Mouse (Mus musculus) cerebellum, adult (tissue): Measurements from ENCODE around the gene Ranbp9.
A peak's percentile ranks its signal among the peaks of the same experiment; 100 is the strongest.

Source experiments
- ATAC-seq: cut with Nextera tagmentation; 2 replicates; pipeline ENCODE4 v1.9.2; 2017; ENCODE audit warnings: mild to moderate bottlenecking, moderate library complexity, mixed read lengths; ENCODE audit not compliant: insufficient number of reproducible peaks, low FRiP score, low TSS enrichment

Ranbp9 gene

DNA sequence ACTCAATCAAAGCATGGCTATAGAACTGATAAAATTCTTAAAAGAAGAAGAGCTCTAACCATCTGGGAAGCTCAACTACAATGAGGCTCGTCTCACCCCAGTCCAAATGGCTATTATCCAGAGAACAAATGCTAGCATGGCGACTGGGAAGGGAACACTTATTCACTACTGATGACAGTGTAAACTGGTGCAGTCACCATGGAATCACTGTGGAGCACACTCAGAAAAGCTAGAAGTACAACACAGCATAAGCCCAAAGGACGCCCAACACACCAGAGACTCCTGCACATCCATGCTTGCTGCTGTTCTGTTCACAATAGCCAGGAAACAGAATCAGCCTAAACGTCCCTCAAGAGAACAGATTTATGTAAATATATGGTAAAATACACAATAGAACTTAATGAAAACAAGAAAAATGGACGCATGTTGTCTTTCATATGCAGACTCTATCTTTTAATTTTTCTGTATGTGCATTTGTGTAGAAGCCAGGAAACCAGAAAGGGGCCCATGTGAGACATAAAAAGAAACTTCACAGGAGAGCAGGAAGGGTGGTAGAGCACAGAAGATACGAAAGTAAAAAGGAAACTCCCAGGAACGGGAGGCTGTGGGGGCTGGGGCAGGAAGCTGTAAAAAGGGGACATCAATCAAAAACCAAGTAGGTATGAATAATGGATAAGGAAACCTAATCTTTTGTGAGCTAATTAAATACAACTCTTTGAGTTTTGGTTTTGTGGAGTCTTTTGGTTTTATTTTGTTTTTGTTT lies 28.1 kb downstream of the Ranbp9 start:
- ATAC-seq, result 0 out of 2 replicates have a peak, but pooled peaks have one; percentile 26

DNA sequence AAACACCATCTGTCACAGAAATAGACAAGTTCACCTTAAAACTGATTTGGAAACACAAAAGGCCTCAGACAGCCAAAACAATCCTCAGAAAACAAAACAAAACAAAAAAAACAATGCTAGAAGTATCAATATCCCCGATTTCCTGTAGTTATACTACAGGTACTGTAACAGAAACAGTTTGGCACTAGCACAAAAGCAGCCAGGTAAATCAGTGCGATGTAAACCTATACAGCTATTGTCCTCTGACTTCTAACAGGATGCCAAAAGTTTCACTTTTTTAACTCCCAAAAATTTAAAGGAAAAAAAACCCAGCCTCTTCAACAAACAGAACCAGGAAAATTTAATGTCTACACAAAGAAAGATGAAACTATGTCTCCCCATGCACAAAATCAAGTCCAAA lies 28.9 kb downstream of the Ranbp9 start:
- no peak for ATAC-seq

DNA sequence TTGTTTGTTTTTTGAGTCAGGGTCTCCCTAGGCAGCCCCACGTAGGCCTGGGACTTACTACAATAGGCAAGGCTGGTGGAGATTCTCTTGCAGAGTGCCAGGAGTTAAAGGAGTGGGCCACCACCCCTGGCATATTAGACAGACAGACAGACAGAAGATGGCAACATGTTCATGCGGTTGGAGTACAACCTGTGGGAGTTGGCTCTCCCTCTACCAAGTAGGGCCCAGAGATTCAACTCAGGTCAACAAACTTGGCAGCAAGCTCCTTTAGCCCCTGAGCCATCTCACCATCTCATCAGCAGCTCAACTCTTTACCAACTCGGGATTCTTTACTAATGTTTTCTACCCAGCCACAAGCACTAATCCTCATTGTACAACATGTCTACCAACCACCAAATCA lies 30.4 kb downstream of the Ranbp9 start:
- ATAC-seq, result no peak

DNA sequence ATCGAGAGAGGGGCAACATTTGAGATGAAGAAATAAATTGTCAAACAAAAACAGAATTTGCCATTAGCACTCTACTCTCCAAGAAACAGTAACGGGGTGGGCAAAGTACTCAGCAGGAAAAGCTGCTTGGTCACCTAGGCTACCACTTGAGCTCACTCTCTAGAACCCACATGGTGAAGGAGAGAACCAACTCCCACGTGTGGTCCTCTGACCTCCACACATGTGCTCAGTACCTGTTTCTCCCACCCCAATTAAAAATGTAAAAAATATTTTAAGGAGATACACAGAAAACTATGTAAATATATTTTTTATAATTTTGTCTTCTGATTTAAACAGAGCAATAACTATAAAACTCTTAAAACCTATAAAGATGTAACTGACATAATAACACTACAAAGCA lies 33.4 kb downstream of the Ranbp9 start:
- no peak for ATAC-seq

DNA sequence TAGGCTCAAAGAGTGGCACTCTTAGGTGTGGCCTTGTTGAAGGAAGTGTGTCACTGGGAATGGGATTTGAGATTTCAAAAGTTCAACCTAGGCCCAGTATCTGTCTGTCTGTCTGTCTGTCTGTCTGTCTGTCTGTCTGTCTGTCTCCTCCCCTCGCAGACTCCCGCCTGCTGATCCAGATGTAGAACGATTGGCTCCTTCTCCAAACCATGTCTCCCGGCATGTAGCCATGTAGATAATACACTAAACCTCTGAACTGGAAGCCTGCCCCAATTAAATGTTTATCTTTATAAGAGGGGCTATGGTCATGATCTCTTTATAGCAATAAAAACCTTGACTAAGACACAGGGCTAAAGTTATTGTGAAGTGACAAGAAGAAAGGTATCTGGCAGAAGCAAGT lies 35.3 kb downstream of the Ranbp9 start:
- ATAC-seq, result no peak

DNA sequence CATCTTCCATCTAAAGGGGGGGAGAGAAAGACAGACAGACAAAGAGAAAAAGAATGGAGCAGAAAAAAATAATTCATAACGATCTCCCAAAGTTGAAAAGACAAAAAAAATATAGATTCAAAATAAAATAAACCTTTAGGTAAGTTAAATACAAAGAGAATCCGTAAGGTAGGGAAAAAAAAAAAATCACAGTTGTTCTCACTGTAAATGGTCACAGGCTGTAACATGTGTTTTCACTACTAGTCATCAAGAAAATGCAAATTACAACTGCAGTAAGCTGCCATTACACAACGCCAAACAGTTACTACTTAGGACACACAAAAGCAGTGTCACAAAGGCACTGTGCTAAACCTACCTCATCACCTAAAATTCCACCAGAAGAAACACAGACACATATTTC lies 36.4 kb downstream of the Ranbp9 start:
- no peak for ATAC-seq

DNA sequence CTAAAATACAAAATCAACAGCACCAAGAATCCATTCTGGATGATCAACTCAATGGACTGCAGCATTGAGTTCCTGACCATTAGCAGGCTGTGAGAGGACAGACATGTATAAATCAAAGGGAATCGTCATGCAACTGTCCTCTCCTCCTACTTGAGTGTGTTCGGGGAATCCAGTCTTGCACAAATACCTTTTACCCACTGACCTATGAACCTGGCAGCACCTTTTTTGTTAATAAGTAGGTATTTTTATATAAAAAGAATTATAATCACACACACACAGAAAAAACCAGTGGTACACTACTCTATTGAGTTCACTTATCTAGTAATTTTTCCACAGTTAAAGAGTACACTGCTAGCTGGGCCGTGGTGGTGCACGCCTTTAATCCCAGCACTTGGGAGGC lies 37.4 kb downstream of the Ranbp9 start:
- ATAC-seq, result no peak

DNA sequence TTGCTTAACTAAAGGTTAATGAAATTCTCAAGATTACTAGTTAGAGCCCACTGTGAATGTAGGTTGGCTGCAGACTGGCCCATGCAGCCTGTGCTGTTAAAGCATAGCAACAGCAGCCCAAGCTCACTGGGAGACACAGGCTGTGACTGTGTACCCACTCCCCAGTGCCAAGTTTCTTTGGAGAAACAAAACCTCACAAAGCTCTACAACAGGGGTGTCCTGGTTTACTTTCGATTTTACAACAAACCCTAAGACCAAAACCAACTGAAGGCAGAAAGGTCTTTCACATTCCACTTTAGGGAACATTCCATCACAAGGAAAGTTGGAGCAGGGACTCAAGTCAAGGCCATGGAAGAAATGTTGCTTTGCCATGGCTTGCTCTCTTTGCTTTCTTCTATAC lies 38.5 kb downstream of the Ranbp9 start:
- no peak for ATAC-seq

DNA sequence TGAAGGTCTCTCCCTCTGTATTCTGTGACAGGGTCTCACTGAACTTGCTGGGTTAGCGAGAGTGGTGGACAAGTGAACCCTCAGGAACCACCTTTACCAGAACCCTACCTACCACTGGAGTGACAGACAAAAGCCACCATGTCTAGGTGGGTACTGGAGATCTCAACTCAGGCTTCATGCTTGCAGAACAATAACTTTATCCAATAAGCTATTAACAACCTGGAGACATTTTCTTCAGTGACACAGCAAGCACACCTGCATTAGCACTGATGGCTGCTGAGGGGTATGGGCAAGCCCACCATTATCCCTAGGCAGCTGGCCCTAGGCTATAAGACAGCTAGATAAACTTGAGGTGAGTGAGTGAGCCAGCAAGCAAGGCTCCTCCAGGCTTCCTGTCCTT lies 40.7 kb downstream of the Ranbp9 start:
- ATAC-seq, result no peak

DNA sequence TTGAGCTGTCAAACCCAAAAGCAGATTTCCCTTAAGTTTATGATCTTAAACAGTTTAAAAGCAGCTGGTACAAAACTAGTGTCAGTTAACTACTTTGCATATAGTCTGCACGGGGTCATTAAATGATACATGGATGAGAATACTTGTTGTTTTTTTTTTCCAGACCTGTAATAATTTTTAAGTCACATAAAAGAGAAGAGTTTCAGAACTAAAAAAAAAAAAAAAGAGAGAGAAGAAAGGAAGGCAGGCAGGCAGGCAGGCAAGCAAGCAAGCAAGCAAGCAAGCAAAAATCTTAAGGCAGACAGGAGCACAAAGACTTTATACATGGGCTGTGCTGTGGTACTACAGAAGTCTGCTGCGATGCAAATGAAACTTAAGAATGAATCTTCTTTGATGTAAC lies 47.7 kb downstream of the Ranbp9 start:
- no peak for ATAC-seq

DNA sequence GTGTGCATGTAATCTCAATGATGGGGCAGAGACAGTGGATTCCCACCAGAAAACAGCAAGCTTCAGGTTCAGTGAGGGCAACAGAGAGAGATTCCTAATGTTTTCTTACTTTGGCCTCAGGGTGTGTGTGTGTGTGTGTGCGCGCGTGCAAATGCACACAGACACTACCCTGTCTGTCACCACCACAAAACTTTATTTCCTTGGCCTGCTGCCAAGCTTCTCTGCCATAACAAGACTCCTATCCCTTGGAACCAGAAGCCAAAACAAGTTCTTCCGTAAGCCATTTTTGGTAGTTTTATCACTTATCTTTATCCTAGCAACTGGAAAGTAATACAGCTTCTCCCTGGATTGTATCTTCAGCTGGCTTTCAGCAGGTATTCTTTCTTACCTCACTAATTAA lies 52.6 kb downstream of the Ranbp9 start:
- ATAC-seq, result no peak

DNA sequence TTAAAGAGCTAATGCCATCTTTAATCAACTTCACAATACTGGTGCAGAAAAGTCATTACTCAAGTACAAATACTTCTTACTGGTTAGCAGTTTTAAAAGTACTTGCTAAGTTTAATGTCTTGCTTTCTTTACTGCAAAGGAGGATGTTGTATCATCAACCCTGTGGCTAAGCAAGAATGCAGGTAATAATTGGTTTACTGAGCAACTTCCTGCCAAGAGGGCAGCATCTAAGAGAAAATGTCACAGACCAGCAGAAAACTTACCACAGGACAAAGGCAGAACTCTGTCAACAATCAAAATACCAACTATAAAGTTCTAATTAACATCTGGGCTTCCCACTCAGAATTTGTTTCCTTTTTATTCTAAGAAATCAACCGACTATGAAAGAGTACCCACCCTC lies 65.8 kb downstream of the Ranbp9 start:
- ATAC-seq, result no peak

DNA sequence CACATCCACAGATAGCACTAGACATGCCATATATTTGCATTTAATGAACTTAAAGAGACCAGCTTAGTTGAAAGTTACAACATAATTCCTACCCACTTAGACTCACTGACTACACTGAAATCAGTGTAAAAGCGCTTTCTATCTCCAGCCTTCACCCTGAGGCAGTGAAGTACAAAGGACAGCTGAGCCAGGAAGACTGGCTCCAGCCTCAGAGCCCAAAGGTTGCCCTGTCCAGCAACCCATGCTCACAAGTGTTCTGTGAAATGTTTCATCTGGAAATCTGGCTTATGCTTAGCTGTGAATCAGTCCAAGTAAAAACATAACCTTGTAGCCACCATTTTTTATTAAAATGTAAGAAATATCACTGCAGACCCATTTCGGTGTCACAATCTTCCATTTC lies 67.5 kb downstream of the Ranbp9 start:
- ATAC-seq, result no peak

DNA sequence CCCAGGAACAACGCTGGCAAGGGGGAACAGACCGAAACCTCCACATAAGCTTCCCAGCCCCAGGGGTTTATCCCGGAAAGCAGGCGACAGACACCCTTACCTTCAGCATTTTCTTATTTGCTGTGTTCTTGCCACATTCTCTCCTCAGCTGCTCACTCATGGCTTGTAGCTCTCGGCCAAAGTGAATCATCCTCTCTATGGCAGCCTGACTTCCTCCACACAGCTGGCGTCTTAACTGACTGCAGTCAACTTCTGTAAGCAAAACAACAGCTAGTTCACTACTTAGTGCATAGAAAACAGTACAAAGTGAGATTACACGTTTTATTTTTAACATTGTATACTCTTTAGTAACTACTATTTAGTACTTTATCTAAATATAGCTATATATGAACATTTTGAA lies 68.8 kb downstream of the Ranbp9 start:
- no peak for ATAC-seq

DNA sequence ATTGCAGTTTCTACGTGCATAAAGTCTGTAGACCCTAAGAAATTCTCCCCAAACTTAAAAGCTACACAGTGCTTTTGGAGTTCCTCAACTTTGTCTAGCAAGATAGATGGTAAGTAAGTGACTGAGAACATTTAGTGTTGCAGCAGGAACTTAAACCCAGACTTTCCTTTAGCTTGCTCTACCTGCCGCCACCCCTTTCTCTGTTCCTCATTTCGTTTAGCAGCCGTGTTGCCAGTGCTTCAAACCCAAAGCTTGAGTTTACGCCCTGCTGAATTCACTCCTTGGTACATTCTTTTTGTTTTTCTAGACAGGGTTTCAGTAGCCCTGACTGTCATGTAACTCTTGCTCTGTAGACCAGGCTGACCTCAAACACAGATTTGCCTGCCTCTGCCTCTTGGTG lies 81.5 kb downstream of the Ranbp9 start:
- ATAC-seq, result no peak

DNA sequence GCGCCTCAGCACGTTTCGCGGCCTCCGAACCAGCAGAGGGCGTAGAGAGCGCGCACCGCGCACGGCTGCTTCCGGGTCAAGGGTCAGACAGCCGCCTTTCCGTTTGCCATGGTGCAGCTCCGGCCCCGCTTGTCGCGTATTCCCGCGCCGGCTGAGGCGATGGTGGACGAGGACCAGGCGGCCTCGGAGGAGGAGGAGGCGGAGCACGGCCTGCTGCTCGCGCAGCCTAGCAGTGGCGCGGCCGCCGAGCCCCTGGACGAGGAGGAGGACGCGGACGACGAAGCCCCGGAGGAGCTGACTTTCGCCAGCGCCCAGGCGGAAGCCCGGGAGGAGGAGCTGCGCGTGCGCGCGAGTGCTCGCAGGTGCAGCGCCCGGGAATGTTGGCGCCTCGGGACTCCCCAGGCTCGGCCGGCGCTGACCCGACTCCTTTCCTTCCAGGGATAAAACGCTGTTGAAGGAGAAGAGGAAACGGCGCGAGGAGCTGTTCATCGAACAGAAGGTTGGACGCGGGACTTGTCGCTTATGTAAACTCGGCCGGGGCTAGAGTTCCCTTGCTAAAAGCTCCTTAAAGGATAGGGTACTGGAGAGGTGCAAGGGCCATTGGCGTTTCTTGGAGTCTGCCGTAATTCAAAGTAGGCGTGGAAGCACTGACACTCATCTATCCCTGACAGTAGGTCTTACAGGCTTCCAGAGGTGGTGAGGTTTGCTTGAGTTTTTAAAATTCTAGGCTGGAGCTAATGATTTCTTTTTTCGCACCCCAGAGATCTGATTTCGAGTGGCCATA lies 82.6 kb downstream of the Ranbp9 start, which contains the start of gene Nol7:
Gene Nol7, plus strand, starts transcription at position 94 of the 784 bp plus-strand sequence.
- ATAC-seq, result peak; percentile 91

DNA sequence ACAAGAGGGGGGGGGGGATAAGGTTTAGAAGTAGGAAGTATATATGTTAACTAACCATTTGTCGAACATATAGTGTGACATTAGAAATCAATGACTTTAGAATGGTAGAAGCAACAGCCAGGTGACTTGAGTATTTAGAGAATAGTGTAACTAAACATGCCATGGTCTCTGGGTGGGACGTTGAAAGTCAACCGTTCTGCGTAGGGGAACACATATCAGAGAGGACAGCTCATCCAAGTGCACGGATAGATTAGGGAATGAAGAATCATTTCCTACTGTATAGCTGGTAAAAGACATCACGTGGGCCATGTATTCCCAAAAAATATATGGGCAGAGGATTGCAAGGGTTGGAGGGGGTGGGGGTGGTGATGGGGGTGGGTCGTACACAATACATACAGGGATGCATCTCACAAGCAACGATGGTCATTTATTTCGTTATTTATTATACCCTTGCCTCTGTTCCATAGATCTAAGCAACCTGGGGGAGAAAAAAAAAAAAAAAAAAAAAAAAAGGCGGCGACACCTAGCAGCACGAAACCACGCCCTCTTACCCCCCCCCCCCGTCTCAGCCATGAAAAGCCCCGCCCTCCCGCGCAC lies 83.3 kb downstream of the Ranbp9 start:
- ATAC-seq, result peak; percentile 37; the same call in 1 of the 2 replicates

DNA sequence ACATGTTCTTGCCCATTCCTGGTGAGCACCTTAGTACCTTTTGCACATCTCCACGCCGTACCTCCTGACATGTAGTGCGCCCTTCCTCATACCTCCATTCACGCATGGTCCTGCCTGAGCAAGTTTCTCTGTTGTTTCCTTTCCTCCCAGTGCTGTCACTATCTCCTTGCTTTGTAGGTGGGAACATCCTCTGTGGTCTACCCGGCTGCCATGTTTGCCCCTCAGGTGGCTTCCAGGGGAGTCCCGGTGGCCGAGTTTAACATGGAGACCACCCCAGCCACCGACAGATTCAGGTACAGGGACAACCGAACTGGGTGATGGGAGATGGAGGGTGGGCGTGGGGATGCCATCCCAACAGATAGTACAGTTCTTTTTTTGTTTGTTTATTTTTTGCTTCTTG lies 95.8 kb downstream of the Ranbp9 start:
- no peak for ATAC-seq

DNA sequence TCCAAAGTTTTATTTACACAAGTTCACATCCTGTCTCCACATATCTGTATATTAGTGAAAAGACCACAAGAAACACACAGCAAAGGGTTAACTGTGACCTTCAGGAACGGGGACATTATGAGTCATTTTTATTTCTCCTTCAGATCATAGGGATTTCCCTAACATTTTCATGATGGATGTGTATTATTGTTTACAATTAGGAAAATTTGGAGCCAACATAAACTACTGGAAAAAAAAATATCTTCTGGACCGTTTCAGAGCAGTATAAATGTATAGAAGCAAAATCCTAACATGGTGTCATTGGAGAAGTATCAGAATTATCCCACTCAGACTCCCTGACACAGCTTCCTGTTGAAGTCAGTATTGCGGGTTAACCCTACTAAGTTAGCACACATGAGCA lies 101.1 kb downstream of the Ranbp9 start:
- no peak for ATAC-seq

DNA sequence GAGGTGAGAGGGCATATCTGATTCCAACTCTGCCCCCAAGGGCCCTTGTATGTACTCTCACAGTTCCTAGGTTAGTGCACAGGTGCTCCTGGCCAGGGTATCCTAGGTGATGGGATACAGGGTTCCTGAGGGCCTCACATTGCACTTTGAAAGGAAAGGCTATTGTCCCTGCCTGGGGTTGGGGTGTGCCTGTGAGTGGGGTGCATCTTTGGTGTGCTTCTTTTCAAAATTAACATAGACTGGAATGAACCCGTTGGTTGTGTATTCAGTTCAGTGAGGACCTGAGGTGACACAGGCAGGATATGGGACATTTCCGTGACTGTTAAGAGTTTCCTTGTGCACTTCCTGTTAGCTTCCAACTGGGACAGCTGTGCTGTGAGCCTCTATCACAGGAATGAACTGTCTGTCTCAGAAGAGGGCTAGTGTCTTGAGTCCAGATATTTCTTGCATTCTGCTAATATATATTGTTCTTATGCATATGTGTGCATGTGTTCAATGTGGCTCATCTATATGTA lies 106.1 kb downstream of the Ranbp9 start:
- ATAC-seq, result no peak

DNA sequence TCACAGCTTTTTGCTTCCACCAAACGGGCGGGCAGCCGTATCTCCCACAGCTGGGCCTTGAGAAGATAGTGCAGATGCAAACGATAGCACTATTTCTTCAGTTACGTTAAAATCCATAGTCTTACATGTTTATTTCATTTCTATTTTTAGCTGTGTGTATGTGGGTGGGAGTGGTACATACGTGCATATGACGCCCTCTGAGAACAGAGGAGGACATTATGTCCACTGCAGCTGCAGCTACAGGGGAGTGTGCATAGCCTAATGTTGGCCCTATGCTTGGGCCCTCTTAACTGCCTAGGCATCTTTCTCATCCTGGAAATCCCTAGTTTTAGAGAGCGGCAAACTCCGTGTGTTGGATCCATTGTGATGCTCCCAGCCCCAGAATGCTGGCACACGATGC lies 106.9 kb downstream of the Ranbp9 start:
- ATAC-seq, result no peak
